Mouse (Mus musculus) MEL (cell line): ENCODE measurements around the gene Thsd4. TPM values are rescaled to one million over a fixed set of nuclear protein-coding genes. Genes with fewer than 3 reads are reported as not detected.

Experiments used
- DNase-seq: peaks from one replicate; pipeline ENCODE4 v3.0.0; 2011; ENCODE audit warnings: low read depth, low spot score
- H3K27ac ChIP-seq: 2 replicates; pipeline ENCODE4 v1.5.1; 2012; ENCODE audit warnings: low read depth, mild to moderate bottlenecking, control low read depth, low read length, moderate library complexity; ENCODE audit not compliant: control insufficient read depth
- H3K27me3 ChIP-seq, 2 experiments: fragments of 150-350 bp in 1 of 2; sonication (generic) in 1 of 2; 2 replicates each; pipeline ENCODE4 v1.6.1; 2012; ENCODE audit warnings: low read length in 2 of 2, mild to moderate bottlenecking in 2 of 2, improper control_type of control experiment in 1 of 2, moderate library complexity in 1 of 2; ENCODE audit not compliant: insufficient read depth in 2 of 2, control insufficient read depth in 1 of 2
- H3K36me3 ChIP-seq, 2 experiments: 2 replicates each; pipeline ENCODE4 v1.6.1; 2012 to 2014; ENCODE audit warnings: low read length in 2 of 2, improper control_type of control experiment in 1 of 2, inconsistent platforms in 1 of 2, mild to moderate bottlenecking in 1 of 2; ENCODE audit not compliant: insufficient read depth in 2 of 2, control insufficient read depth in 1 of 2
- H3K4me1 ChIP-seq, 2 experiments: fragments of 150-350 bp in 1 of 2; sonication (generic) in 1 of 2; 2 replicates each; pipeline ENCODE4 v1.6.1; 2012; ENCODE audit warnings: low read length in 2 of 2, improper control_type of control experiment in 1 of 2, mild to moderate bottlenecking in 1 of 2; ENCODE audit not compliant: insufficient read depth in 2 of 2, control insufficient read depth in 1 of 2
- H3K4me3 ChIP-seq, 2 experiments: fragments of 150-350 bp in 1 of 2; sonication (generic) in 1 of 2; 2 replicates each; pipeline ENCODE4 v1.5.1; 2012; ENCODE audit warnings: low read depth in 2 of 2, low read length in 2 of 2, mild to moderate bottlenecking in 2 of 2, moderate library complexity in 2 of 2, control low read depth in 1 of 2, improper control_type of control experiment in 1 of 2; ENCODE audit not compliant: control insufficient read depth in 1 of 2, insufficient read depth in 1 of 2
- H3K79me2 ChIP-seq: 2 replicates; pipeline ENCODE4 v1.6.1; 2012; ENCODE audit warnings: mild to moderate bottlenecking, low read length, moderate library complexity; ENCODE audit not compliant: control insufficient read depth, poor library complexity, insufficient read depth
- H3K9ac ChIP-seq: 2 replicates; pipeline ENCODE4 v1.6.1; 2012; ENCODE audit warnings: low read depth, mild to moderate bottlenecking, control low read depth, low read length, moderate library complexity; ENCODE audit not compliant: control insufficient read depth, poor library complexity, severe bottlenecking
- H3K9me3 ChIP-seq: fragments of 150-350 bp; sonication (generic); replicated peaks from 2 replicates; pipeline ENCODE4 v1.6.1; 2012; ENCODE audit warnings: mild to moderate bottlenecking, low read length, improper control_type of control experiment, moderate library complexity; ENCODE audit not compliant: insufficient read depth
- CHD1 ChIP-seq: IDR thresholded peaks from 2 replicates; pipeline ENCODE4 v1.6.1; 2012; ENCODE audit warnings: low read depth, mild to moderate bottlenecking, inconsistent platforms, low read length, improper control_type of control experiment
- CHD2 ChIP-seq: IDR thresholded peaks from 2 replicates; pipeline ENCODE4 v1.6.1; 2011; ENCODE audit warnings: low read length, improper control_type of control experiment
- CTCF ChIP-seq, 3 experiments: IDR thresholded peaks in 2 of 3; conservative IDR thresholded peaks in 1 of 3; 2 replicates each; pipeline ENCODE4 v1.5.1; 2011 to 2012; ENCODE audit warnings: low read length in 3 of 3, low read depth in 2 of 3, mild to moderate bottlenecking in 2 of 3, improper control_type of control experiment in 1 of 3, inconsistent platforms in 1 of 3, mixed read lengths in 1 of 3, moderate library complexity in 1 of 3; ENCODE audit not compliant: control insufficient read depth in 1 of 3, insufficient read depth in 1 of 3, poor library complexity in 1 of 3, severe bottlenecking in 1 of 3
- E2F4 ChIP-seq: IDR thresholded peaks from 2 replicates; pipeline ENCODE4 v1.6.1; 2011; ENCODE audit warnings: low read depth, low read length, improper control_type of control experiment, borderline replicate concordance
- ETS1 ChIP-seq: IDR thresholded peaks from 2 replicates; pipeline ENCODE4 v1.6.1; 2012; ENCODE audit warnings: low read depth, mild to moderate bottlenecking, inconsistent platforms, low read length, improper control_type of control experiment, moderate library complexity
- GABPA ChIP-seq: IDR thresholded peaks from 2 replicates; pipeline ENCODE4 v1.6.1; 2012; ENCODE audit warnings: low read depth, mild to moderate bottlenecking, inconsistent platforms, low read length, improper control_type of control experiment, moderate library complexity
- JUND ChIP-seq: IDR thresholded peaks from 2 replicates; pipeline ENCODE4 v1.6.1; 2011; ENCODE audit warnings: low read depth, mild to moderate bottlenecking, improper control_type of control experiment, low read length
- MAFK ChIP-seq: IDR thresholded peaks from 2 replicates; pipeline ENCODE4 v1.6.1; 2011; ENCODE audit warnings: low read depth, mild to moderate bottlenecking, low read length, improper control_type of control experiment, borderline replicate concordance
- MAX ChIP-seq: IDR thresholded peaks from 2 replicates; pipeline ENCODE4 v1.6.1; 2011; ENCODE audit warnings: low read length, improper control_type of control experiment
- MAZ ChIP-seq: IDR thresholded peaks from 2 replicates; pipeline ENCODE4 v1.6.1; 2012; ENCODE audit warnings: low read depth, mild to moderate bottlenecking, inconsistent platforms, low read length, improper control_type of control experiment
- MEF2A ChIP-seq: IDR thresholded peaks from 2 replicates; pipeline ENCODE4 v1.6.1; 2014; ENCODE audit warnings: low read depth, mild to moderate bottlenecking, inconsistent platforms, low read length, improper control_type of control experiment; ENCODE audit not compliant: poor library complexity, insufficient replicate concordance, severe bottlenecking; ENCODE audit errors: extremely low read depth
- NELFE ChIP-seq: IDR thresholded peaks from 2 replicates; pipeline ENCODE4 v1.6.1; 2011; ENCODE audit warnings: low read depth, low read length, improper control_type of control experiment
- NRF1 ChIP-seq: IDR thresholded peaks from 2 replicates; pipeline ENCODE4 v1.6.1; 2014; ENCODE audit warnings: low read depth, mild to moderate bottlenecking, inconsistent platforms, low read length, improper control_type of control experiment, moderate library complexity; ENCODE audit not compliant: poor library complexity, insufficient read depth, severe bottlenecking
- POLR2A ChIP-seq, 2 experiments: IDR thresholded peaks; 2 replicates each; pipeline ENCODE4 v1.6.1; 2011 to 2012; ENCODE audit warnings: low read length in 2 of 2, mild to moderate bottlenecking in 2 of 2, control low read depth in 1 of 2, improper control_type of control experiment in 1 of 2, low read depth in 1 of 2, moderate library complexity in 1 of 2; ENCODE audit not compliant: control insufficient read depth in 1 of 2, insufficient read depth in 1 of 2, poor library complexity in 1 of 2
- POLR2AphosphoS2 ChIP-seq: IDR thresholded peaks from 2 replicates; pipeline ENCODE4 v1.6.1; 2011; ENCODE audit warnings: low read length, improper control_type of control experiment
- POLR2AphosphoS5 ChIP-seq: IDR thresholded peaks from 2 replicates; pipeline ENCODE4 v1.6.1; 2012; ENCODE audit warnings: low read depth, borderline replicate concordance, mild to moderate bottlenecking, inconsistent platforms, low read length, moderate library complexity, mixed read lengths
- RAD21 ChIP-seq: IDR thresholded peaks from 2 replicates; pipeline ENCODE4 v1.6.1; 2011; ENCODE audit warnings: mild to moderate bottlenecking, low read depth, low read length, improper control_type of control experiment
- SMC3 ChIP-seq: IDR thresholded peaks from 2 replicates; pipeline ENCODE4 v1.6.1; 2011; ENCODE audit warnings: low read depth, low read length, improper control_type of control experiment
- TAL1 ChIP-seq: IDR thresholded peaks from 2 replicates; pipeline ENCODE4 v1.6.1; 2012; ENCODE audit warnings: mild to moderate bottlenecking, inconsistent platforms, low read length, moderate library complexity, mixed read lengths
- TBP ChIP-seq: IDR thresholded peaks from 2 replicates; pipeline ENCODE4 v1.8.0; 2011; ENCODE audit warnings: low read depth, low read length, improper control_type of control experiment
- ZC3H11A ChIP-seq: IDR thresholded peaks from 2 replicates; pipeline ENCODE4 v1.6.1; 2012; ENCODE audit warnings: low read depth, mild to moderate bottlenecking, inconsistent platforms, low read length, improper control_type of control experiment
- polyA plus RNA-seq, 2 experiments: library from polyadenylated mRNA; stranded (reverse) in 1 of 2; unstranded in 1 of 2; fragments of >175 nt in 1 of 2; fragments of >200 nt in 1 of 2; gene quantifications; 2 replicates each; pipeline versions ENCODE4 v1.2.1 to v1.2.4; 2012; ENCODE audit warnings: low replicate concordance in 2 of 2, low read depth in 1 of 2; ENCODE audit not compliant: insufficient read length in 2 of 2, insufficient read depth in 1 of 2, missing spikeins in 1 of 2
- total RNA-seq: library from RNA; depleted of rRNA; stranded (reverse); fragments of 300-350 nt; gene quantifications from 2 replicates; pipeline ENCODE4 v1.2.3, GENCODE M21; 2012

Thsd4 gene
- total and polyA plus RNA-seq, 3 experiments = 0.08 TPM; not detected in 1

- Histone ChIP-seq H3K27ac (no peak overlapping the region), H3K9me3 (no peaks in the 10 kb centered on the region), H3K4me1 (no peaks in the 10 kb centered on the region), H3K9ac (no peak overlapping the region), H3K4me3 (no peak overlapping the region), H3K79me2 (no peaks in the 10 kb centered on the region), H3K36me3 (no peaks in the 10 kb centered on the region), H3K27me3 (no peaks in the 10 kb centered on the region)
- no peak for DNase-seq
- no peak for TF ChIP-seq SMC3
Measured at GRCm38 (mm10) chr9:60513329-60513788, 8.5 kb downstream of the Thsd4 start.

- Histone ChIP-seq H3K36me3 (no peaks in the 10 kb centered on the region), H3K27ac (no peak overlapping the region), H3K9me3 (no peaks in the 10 kb centered on the region), H3K79me2 (no peaks in the 10 kb centered on the region), H3K27me3 (no peaks in the 10 kb centered on the region), H3K9ac (no peak overlapping the region), H3K4me3 (no peak overlapping the region), H3K4me1 (no peaks in the 10 kb centered on the region)
- DNase-seq = no peak
- no peak for TF ChIP-seq ZC3H11A
- TF ChIP-seq ETS1 = no peak
- TF ChIP-seq NRF1 = no peak
- TF ChIP-seq CHD1 = no peak
- TF ChIP-seq TBP = no peak
- TF ChIP-seq POLR2A (IDR thresholded peaks at IDR 0.05; ENCODE audit: control insufficient read depth in 1 of 2, insufficient read depth in 1 of 2, low read depth in 1 of 2, low read length in 2 of 2, poor library complexity in 1 of 2) = no peak
- no peak for TF ChIP-seq MAFK
- no peak for TF ChIP-seq MAX
- no peak for TF ChIP-seq CTCF (IDR thresholded peaks at IDR 0.05 in 2 of 3, conservative IDR thresholded peaks at IDR 0.05 in 1 of 3; ENCODE audit: control insufficient read depth in 1 of 3, insufficient read depth in 1 of 3, low read depth in 2 of 3, low read length in 3 of 3, poor library complexity in 1 of 3, severe bottlenecking in 1 of 3)
- TF ChIP-seq GABPA = no peak
- no peak for TF ChIP-seq POLR2AphosphoS2
- TF ChIP-seq E2F4 = no peak
- TF ChIP-seq NELFE = no peak
- TF ChIP-seq CHD2 = no peak
- no peak for TF ChIP-seq RAD21
- TF ChIP-seq MEF2A = no peak
- TF ChIP-seq POLR2AphosphoS5 = no peak
- no peak for TF ChIP-seq TAL1
- TF ChIP-seq JUND = no peak
- TF ChIP-seq MAZ = no peak
Measured at GRCm38 (mm10) chr9:60510876-60511275, 11.0 kb downstream of the Thsd4 start.
